Mouse (Mus musculus) embryonic fibroblast, embryonic 13.5 days (primary cell): Measurements from ENCODE around the gene Mblac2.

Source experiments
- CTCF ChIP-seq: IDR thresholded peaks from 2 replicates; pipeline ENCODE4 v1.5.1; 2011; ENCODE audit warnings: mild to moderate bottlenecking, control low read depth, low read length, moderate library complexity, borderline replicate concordance; ENCODE audit not compliant: insufficient read depth
- POLR2A ChIP-seq: IDR thresholded peaks from 2 replicates; pipeline ENCODE4 v1.6.1; 2011; ENCODE audit warnings: low read depth, mild to moderate bottlenecking, control low read depth, low read length, moderate library complexity

DNA sequence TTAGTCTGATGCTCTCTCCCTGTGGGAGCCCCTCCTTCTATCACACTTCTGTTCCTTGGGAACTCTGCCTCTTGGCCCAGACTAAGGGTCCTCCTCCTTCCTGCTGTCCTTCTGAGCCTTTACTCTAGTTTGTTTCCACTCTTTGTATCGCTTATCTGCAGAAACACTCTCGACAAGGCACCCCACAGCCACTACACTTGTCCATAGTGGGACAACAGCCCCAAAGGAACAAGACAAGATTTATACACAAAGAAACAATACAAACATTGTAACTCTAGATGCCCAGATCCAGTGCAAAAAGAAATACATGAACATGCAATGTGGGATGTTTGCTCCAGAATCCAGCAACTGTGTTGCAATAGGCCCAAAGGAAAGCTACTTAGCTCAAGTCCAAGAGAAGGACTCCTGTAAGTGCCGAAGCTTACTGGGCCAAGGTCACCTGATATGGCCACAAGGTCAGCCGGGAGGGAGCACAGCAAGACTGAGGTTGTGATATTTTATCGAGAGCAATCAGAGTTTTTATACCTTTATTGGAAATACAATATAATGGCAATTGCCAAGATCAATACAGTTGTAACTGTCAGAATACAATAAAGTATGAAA is 46.0 kb downstream of the Mblac2 start:
- TF ChIP-seq CTCF: no peak
- no peak for TF ChIP-seq POLR2A
